Mouse (Mus musculus): Measurements from ENCODE around the gene Basp1.
"Not testable (repeated sequence)": the region's sequence is repeated elsewhere in the genome, so short reads cannot be mapped to it uniquely, and the experiment has no call there.

Gene Basp1

DNA sequence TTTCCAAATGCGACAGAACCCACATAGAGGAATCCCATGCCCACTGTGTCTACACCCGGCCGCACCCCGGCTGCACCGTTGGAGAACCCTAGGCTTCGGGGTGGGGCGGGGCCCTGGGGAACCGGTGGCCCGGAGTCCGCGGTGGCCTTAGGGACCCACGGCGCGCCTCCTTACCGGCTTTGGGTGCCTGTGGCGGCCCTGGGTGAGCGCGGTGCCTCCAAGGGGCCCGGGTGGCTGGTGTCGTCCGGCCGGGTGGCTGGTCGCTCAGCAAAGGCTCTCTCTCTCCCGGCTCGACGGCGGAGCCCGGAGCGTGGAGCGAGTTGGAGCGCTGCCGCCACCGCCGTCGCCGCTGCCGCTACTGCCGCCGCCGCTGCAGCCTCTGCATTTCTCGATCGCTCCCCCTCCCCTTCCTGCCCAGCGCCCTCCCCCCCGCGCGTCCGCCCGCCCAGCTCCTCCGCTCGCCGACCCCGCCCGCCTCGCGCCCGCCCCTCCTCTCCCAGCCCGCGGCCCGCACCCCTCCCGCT lies at the start of gene Basp1:
Gene Basp1 (minus strand): TSS at position 387 of the 524 bp plus-strand sequence.
- DNase-seq: peak; percentile 34 to 53

- not testable (repeated sequence) for DNase-seq
Measured at GRCm38 (mm10) chr15:25463076-25463475, 49.5 kb upstream of the Basp1 start.

GRCm38 (mm10) chr15:25462056-25462762 lies 48.6 kb upstream of the Basp1 start:
- DNase-seq: no peak

DNA sequence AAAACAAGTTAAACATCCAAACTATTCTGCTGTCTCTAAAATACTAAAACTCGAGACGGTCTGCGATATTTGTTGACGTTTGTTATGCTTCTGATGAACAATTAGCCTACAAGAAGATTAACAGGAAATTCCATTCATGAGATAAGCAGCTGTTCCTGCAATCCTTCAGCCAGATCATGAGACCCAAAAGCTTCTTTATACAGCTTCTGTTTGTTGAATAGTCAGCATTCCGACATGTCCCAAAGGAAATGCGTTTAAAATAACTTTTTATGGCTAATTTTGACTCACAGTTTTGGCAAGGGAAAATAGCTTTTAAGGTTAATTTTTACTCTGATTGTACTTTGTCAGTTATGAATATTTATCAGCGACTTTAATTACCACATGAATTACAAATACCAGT lies 46.3 kb upstream of the Basp1 start:
- DNase-seq: no peak

DNA sequence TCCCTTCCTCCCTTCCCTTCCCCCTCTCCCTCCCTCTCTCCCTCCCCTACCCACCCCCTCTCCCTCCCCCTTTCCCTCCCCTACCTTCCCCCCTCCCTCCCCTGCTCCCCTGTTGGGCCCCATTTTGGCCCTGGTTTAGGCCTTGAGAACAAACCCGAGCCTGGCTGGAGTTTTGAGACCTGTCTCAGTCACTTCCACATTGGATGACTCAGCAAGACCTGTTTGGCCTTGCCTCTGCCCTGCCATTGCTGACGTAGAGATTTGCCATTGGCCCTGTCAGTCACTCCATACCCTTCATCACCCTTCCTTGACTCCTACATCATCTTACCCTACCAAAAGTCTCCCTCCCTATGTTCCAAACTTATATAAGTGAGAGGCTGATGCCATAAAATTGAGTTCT lies 43.9 kb upstream of the Basp1 start:
- DNase-seq: no peak

- DNase-seq: no peak
Measured at GRCm38 (mm10) chr15:25453538-25453937, 40.0 kb upstream of the Basp1 start.

GRCm38 (mm10) chr15:25449348-25449747 lies 35.8 kb upstream of the Basp1 start:
- no peak for DNase-seq

GRCm38 (mm10) chr15:25448703-25449340 lies 35.3 kb upstream of the Basp1 start:
- no peak for DNase-seq

- no peak for DNase-seq
Measured at GRCm38 (mm10) chr15:25447136-25447535, 33.6 kb upstream of the Basp1 start.

DNA sequence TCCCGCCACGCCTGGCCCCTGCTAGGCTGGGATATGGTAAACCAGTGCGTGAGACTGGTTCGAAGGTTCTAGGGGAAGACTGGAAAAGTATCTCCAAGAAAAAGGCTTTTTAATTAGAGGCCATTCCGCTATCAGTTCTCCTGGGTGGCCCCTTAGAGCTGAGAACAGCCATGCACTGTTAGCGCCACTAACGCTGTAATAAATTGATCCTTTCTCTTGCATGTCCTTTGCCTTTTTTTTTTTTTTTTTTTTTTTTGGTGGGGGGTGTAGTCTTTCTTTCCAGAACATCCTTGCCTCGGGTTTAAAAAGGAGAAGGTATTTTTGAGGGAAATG lies 32.6 kb upstream of the Basp1 start:
- DNase-seq: no peak

- peak; percentile 9 to 13 for DNase-seq
Measured at GRCm38 (mm10) chr15:25445361-25446154, 32.0 kb upstream of the Basp1 start.

DNA sequence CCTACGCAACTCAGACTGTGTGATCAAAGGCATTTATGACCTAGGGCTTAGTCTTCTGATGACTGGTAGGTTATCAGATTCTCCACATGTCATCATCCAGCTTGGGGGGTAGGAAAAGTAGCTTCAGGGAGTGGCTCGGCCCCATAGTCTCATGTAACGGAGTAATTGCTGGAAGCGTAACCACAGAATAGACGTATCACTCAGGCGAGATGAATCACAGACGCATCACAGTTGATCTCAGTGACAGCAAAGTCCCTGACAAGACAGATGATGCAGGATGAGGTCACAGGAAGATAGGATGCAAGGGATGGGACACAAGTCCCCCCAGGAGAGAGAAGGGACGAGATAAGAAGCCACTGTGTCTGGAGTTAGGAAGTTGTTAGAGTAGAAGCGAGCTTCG lies 30.6 kb upstream of the Basp1 start:
- no peak for DNase-seq

DNA sequence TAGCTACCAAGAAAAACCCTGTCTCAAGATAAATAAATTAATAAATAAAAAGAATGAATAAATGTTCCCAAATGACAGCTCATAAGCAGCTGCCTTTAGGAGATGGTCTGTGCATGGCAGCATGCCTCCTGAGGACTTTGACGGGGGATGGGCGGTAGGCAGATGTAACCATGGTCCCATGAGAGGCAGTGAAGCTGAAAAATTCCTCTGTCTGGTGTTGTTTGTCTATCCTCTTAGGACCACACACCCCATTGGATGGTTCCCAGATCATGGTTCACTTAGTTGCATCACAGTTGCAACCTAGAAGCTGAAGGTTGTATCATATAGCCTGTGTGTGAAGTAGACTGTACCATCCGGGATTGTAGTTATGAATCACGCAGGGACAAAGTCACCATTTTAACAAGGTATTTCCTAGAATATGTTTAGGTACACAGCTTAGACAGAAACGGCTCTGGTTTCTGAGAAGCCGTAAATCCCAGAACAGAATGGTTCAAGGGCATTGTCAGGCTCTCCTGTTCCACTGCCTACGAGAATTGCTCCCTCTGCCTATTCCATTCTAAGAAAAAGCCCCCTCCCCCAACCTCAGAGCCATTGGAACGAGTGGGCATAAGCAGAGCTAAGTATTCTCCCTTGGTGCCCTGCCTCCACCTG lies 29.7 kb upstream of the Basp1 start:
- no peak for DNase-seq

- DNase-seq: no peak
Measured at GRCm38 (mm10) chr15:25441868-25442185, 28.3 kb upstream of the Basp1 start.

DNA sequence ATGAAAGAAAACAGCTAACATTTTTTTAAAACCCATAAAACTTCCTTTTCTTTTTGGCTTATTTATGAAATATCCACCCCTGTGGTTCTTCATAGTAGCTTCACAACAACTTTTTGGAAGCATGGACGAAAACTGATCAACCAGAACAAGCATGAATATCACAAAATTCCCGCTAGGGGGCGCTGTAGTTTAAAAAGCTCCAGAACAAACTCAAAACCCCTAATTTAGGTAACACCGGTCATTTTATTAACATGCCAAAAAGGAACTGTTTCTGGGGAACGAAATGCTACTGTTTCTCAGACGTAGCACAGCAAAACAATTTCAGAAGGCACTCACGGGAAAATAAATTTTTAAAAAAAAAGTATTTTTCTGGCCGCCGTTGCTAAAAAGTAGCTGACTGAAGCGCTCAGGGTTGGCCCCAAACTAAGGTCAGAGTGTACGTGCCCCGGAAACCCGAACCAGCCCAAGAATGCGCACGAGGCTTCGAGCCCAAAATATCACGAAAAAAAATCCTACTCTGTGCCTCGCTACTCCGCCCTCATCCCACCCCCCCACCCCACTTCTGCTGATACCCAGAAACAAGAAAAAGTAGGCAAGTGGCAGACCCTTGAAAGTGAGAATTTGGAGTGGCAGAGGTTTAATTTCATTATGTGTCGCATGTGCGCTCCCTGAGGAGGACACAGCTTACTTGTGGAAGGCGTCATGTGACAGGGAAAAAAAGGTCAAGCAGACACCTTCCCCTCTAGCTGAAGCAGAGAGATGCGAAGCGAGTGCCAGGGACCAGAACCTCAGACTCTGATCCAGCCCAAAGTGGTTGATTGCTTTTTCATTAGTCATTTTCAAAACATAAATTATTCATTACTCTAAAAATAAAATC lies 27.7 kb upstream of the Basp1 start:
- DNase-seq: peak; percentile 67 to 83

GRCm38 (mm10) chr15:25440317-25440716 lies 26.8 kb upstream of the Basp1 start:
- DNase-seq: no peak

DNA sequence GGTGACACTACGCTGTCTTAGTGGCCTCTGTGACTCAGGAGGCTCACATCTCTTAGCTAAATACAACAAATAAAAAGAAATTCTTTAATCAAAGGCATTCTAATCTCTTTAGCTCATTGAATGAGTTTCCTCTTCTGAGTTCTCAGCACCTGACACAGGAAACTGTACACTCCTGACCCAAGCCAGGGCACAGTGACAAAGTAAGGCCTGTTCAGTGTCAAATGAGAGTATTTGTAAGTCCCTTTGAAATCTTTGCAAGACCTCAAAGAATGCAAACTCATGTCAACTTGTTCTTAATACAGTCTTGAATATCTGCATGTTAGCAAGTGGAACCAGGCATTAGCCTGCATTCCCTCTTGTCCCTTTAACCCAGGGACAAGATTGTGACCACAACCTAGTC lies 18.8 kb upstream of the Basp1 start:
- no peak for DNase-seq

DNA sequence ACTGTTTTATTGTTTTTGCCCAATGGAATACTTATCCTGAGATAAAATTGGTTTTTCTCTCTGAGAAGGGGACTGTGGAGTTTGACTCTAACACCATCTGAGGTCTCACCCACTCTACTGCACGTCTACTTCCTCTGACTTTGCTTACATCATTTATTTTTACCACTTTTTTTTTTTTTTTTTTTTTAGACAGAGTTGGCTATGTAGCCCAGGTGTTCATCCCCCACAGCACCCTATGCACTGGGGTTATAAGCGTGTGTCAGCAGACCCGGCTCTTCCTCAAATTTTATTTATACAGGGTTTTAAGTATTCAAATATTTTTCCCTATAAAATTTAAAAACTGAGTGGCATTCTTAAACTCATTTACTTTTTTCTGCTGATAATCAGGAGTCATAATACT lies 16.6 kb upstream of the Basp1 start:
- DNase-seq: no peak

GRCm38 (mm10) chr15:25429007-25429406 lies 15.4 kb upstream of the Basp1 start:
- no peak for DNase-seq

DNA sequence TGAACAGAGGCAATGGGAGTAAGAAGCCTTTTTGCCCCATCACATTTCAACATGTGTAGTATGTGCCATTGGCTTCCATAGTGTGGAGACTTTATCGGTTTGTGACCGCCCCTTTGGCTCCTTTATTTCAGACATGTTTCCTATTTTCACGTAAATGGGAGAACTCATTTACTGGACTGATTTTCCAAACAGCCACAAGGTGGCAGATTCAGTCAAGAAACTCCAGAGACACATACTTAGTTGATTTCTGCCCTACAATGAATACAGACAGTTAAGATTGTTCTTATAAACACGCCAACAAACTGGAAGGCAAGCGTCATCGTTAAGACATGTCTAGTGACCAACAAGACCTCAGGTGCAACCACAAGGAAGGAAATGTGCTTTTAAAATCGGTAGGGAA lies 15.0 kb upstream of the Basp1 start:
- peak; percentile 16 to 57 for DNase-seq

DNA sequence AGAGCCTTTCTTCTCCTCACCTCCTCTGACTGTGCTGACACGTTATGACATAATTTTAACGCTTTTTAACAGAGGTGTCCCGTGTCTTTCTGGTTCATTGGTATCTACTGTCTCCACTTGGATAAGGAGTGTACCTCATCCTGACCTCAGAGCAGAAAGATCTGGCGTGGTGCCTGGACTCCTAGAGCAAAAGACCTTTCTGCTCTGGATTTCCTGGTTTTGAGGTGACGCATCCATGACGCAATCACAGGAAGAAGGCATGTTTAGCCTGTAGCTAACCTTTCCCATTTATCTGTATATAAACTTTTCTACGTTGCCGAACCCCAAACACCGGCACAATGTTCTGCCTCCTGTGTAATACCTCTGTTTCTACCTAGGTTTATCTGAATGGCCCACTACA lies 6.7 kb upstream of the Basp1 start:
- DNase-seq: no peak

- no peak for DNase-seq
Measured at GRCm38 (mm10) chr15:25416367-25416766, 2.8 kb upstream of the Basp1 start.
